Comparison of ENCODE assay signal across 8 mouse cellular contexts in genomic region chr7:27474490-27474954, GRCm38 (mm10). TPM values are rescaled to one million over a fixed set of nuclear protein-coding genes. Genes with fewer than 3 reads are reported as not detected.
DNase-seq lines count a peak whose midpoint lies in the region; ATAC-seq and TF ChIP-seq lines count a peak whose summit lies in the region.

No protein-coding gene starts in this region.

- 0 out of 2 replicates have a peak, but pooled peaks have one; percentile 6 for TF ChIP-seq CTCF in G1E (IDR thresholded peaks at IDR 0.05; ENCODE audit: low read depth, low read length)

- peak; percentile 82 for ATAC-seq in G1E (ENCODE audit: extremely low read depth, insufficient number of reproducible peaks, low FRiP score, poor library complexity, severe bottlenecking)
- ATAC-seq in forebrain, embryonic 16.5 days: peak; percentile 95
- peak; percentile 93 for ATAC-seq in lung, embryonic 15.5 days (ENCODE audit: borderline replicate concordance, extremely low read depth, low FRiP score, low TSS enrichment)

- peak overlapping the region; percentile 84 for H3K27ac ChIP-seq in forebrain, embryonic 16.5 days (ENCODE audit: low read length)
- H3K27ac ChIP-seq in lung, embryonic 15.5 days: peak overlapping the region; percentile 96

- H3K9ac ChIP-seq in forebrain, embryonic 16.5 days (replicated peaks; ENCODE audit: low read depth, low read length): peak overlapping the region; percentile 60
- H3K9ac ChIP-seq in lung, embryonic 15.5 days: peak overlapping the region; percentile 71

- WGBS in forebrain, embryonic 16.5 days: 0% methylated on average over 23 of the region's 23 CpGs
- WGBS in lung, embryonic 15.5 days: 1% methylated on average over 23 of the region's 23 CpGs

- H3K4me1 ChIP-seq in G1E (ENCODE audit: insufficient read depth, low read depth, low read length): peaks cover 59% of the 10 kb centered on the region
- peaks cover 11% of the 10 kb centered on the region for H3K4me1 ChIP-seq in forebrain, embryonic 16.5 days (replicated peaks; ENCODE audit: control insufficient read depth, insufficient read depth, low read length)
- H3K4me1 ChIP-seq in lung, embryonic 15.5 days: peaks cover 13% of the 10 kb centered on the region

- H3K9me3 ChIP-seq in G1E (replicated peaks): no peaks in the 10 kb centered on the region
- no peaks in the 10 kb centered on the region for H3K9me3 ChIP-seq in forebrain, embryonic 16.5 days (ENCODE audit: control insufficient read depth, low read length)
- no peaks in the 10 kb centered on the region for H3K9me3 ChIP-seq in lung, embryonic 15.5 days

- H3K4me2 ChIP-seq in forebrain, embryonic 16.5 days (ENCODE audit: low read length): peak overlapping the region; percentile 75
- H3K4me2 ChIP-seq in lung, embryonic 15.5 days: peak overlapping the region; percentile 69

- H3K36me3 ChIP-seq in G1E (replicated peaks): peaks cover 35% of the 10 kb centered on the region
- H3K36me3 ChIP-seq in forebrain, embryonic 16.5 days (ENCODE audit: control insufficient read depth, insufficient read depth): no peaks in the 10 kb centered on the region
- H3K36me3 ChIP-seq in lung, embryonic 15.5 days: peaks cover 11% of the 10 kb centered on the region

- H3K4me3 ChIP-seq in G1E (ENCODE audit: low read depth, low read length): peak overlapping the region; percentile 91
- H3K4me3 ChIP-seq in forebrain, embryonic 16.5 days (replicated peaks; ENCODE audit: low read length): peak overlapping the region; percentile 66
- peak overlapping the region; percentile 84 for H3K4me3 ChIP-seq in lung, embryonic 15.5 days

- H3K27me3 ChIP-seq in G1E (ENCODE audit: insufficient read depth, low read length): no peaks in the 10 kb centered on the region
- no peaks in the 10 kb centered on the region for H3K27me3 ChIP-seq in forebrain, embryonic 16.5 days (replicated peaks; ENCODE audit: control insufficient read depth, insufficient read depth, low read length)
- H3K27me3 ChIP-seq in lung, embryonic 15.5 days: no peaks in the 10 kb centered on the region

- DNase-seq in G1E (ENCODE audit: low spot score): peak; percentile 85
- peak; percentile 97 to 99 for DNase-seq in cerebellum, adult 18-20 months
- peak; percentile 99 for DNase-seq in heart, postnatal 4 days
- peak; percentile 97 to 98 for DNase-seq in layer of hippocampus, adult 8-10 months (ENCODE audit: low spot score in 2 of 2)
- peak; percentile 99 for DNase-seq in ovary, adult 18-20 months (ENCODE audit: low spot score)
- peak; percentile 93 for DNase-seq in thymus, postnatal 0 days (ENCODE audit: low spot score)

RNA-seq across cellular contexts. Expression of gene Sertad3, which starts 1.0 kb away (rescaled TPM):
- total RNA-seq in G1E (2014; fragmentation: Nextera tagmentation): 5.2 and 9.0 TPM in 2 replicates
- 15.8 and 18.1 TPM in 2 replicates for total RNA-seq in G1E (2017)
- 24.0 and 27.0 TPM in 2 replicates for polyA plus RNA-seq in G1E (2012)
- 11.6 and 14.8 TPM in 2 replicates for polyA plus RNA-seq in forebrain, embryonic 16.5 days (2015; fragmentation: Nextera tagmentation; extraction: Ambion mirVana)
- 10 to 100 TPM in 1 of 2 experiments, 1 to 10 TPM in 1; 7.4 to 10.1 TPM for total RNA-seq in heart, postnatal 4 days (2021)
- total RNA-seq in layer of hippocampus, adult 8-10 months (2022): 1 to 10 TPM; 3.0 to 4.9 (median 3.9) TPM
- polyA plus RNA-seq in lung, embryonic 15.5 days (2015; fragmentation: Nextera tagmentation; extraction: Ambion mirVana): 28.6 and 31.1 TPM in 2 replicates
- polyA plus RNA-seq in thymus, postnatal 0 days (2015; fragmentation: Nextera tagmentation; extraction: Ambion mirVana): 29.0 and 31.0 TPM in 2 replicates

RNA-seq across cellular contexts. Expression of gene Sertad1, which starts 12.2 kb away (rescaled TPM):
- 18.5 and 18.6 TPM in 2 replicates for total RNA-seq in G1E (2014; fragmentation: Nextera tagmentation)
- 62.3 and 63.1 TPM in 2 replicates for total RNA-seq in G1E (2017)
- 56.9 and 75.3 TPM in 2 replicates for polyA plus RNA-seq in G1E (2012)
- polyA plus RNA-seq in forebrain, embryonic 16.5 days (2015; fragmentation: Nextera tagmentation; extraction: Ambion mirVana): 6.5 and 7.0 TPM in 2 replicates
- total RNA-seq in heart, postnatal 4 days (2021): 10 to 100 TPM; 14.4 to 15.5 TPM
- 10 to 100 TPM in 1 of 4 experiments, 1 to 10 TPM in 3; 6.4 to 10.7 (median 9.3) TPM for total RNA-seq in layer of hippocampus, adult 8-10 months (2022)
- polyA plus RNA-seq in lung, embryonic 15.5 days (2015; fragmentation: Nextera tagmentation; extraction: Ambion mirVana): 48.5 and 49.6 TPM in 2 replicates
- 33.5 and 35.1 TPM in 2 replicates for polyA plus RNA-seq in thymus, postnatal 0 days (2015; fragmentation: Nextera tagmentation; extraction: Ambion mirVana)

RNA-seq across cellular contexts. Expression of gene Prx, which starts 24.6 kb away (rescaled TPM):
- total RNA-seq in G1E (2014; fragmentation: Nextera tagmentation): 1.5 and 1.7 TPM in 2 replicates
- total RNA-seq in G1E (2017): 0.93 and 1.3 TPM in 2 replicates
- 2.3 and 2.7 TPM in 2 replicates for polyA plus RNA-seq in G1E (2012)
- polyA plus RNA-seq in forebrain, embryonic 16.5 days (2015; fragmentation: Nextera tagmentation; extraction: Ambion mirVana): 1.1 and 1.3 TPM in 2 replicates
- total RNA-seq in heart, postnatal 4 days (2021): 1 to 10 TPM; 4.1 to 5.9 TPM
- under 1 TPM; 0.38 to 0.43 (median 0.39) TPM for total RNA-seq in layer of hippocampus, adult 8-10 months (2022)
- 7.2 and 8.7 TPM in 2 replicates for polyA plus RNA-seq in lung, embryonic 15.5 days (2015; fragmentation: Nextera tagmentation; extraction: Ambion mirVana)
- polyA plus RNA-seq in thymus, postnatal 0 days (2015; fragmentation: Nextera tagmentation; extraction: Ambion mirVana): 1.1 and 1.2 TPM in 2 replicates

RNA-seq across cellular contexts. Expression of gene Blvrb, which starts 26.7 kb away (rescaled TPM):
- 438 and 479 TPM in 2 replicates for total RNA-seq in G1E (2014; fragmentation: Nextera tagmentation)
- total RNA-seq in G1E (2017): 212 and 254 TPM in 2 replicates
- 394 and 460 TPM in 2 replicates for polyA plus RNA-seq in G1E (2012)
- 14.9 and 16.8 TPM in 2 replicates for polyA plus RNA-seq in forebrain, embryonic 16.5 days (2015; fragmentation: Nextera tagmentation; extraction: Ambion mirVana)
- total RNA-seq in heart, postnatal 4 days (2021): 10 to 100 TPM; 36.3 to 44.5 TPM
- 10 to 100 TPM; 14.6 to 21.6 (median 20.1) TPM for total RNA-seq in layer of hippocampus, adult 8-10 months (2022)
- 58.8 and 68.5 TPM in 2 replicates for polyA plus RNA-seq in lung, embryonic 15.5 days (2015; fragmentation: Nextera tagmentation; extraction: Ambion mirVana)
- polyA plus RNA-seq in thymus, postnatal 0 days (2015; fragmentation: Nextera tagmentation; extraction: Ambion mirVana): 26.0 and 27.6 TPM in 2 replicates

RNA-seq across cellular contexts. Expression of gene Sptbn4, which starts 27.0 kb away (rescaled TPM):
- total RNA-seq in G1E (2014; fragmentation: Nextera tagmentation) (0.92 and 2.9 TPM in 2 replicates), G1E (2017) (1.1 and 1.2 TPM in 2 replicates)
- 0.91 and 1.1 TPM in 2 replicates for polyA plus RNA-seq in G1E (2012)
- 2.3 and 2.5 TPM in 2 replicates for polyA plus RNA-seq in forebrain, embryonic 16.5 days (2015; fragmentation: Nextera tagmentation; extraction: Ambion mirVana)
- under 1 TPM; 0.32 to 0.50 TPM for total RNA-seq in heart, postnatal 4 days (2021)
- 100 to 1,000 TPM; 116 to 147 (median 135) TPM for total RNA-seq in layer of hippocampus, adult 8-10 months (2022)
- polyA plus RNA-seq in lung, embryonic 15.5 days (2015; fragmentation: Nextera tagmentation; extraction: Ambion mirVana): 0.21 and 0.33 TPM in 2 replicates
- polyA plus RNA-seq in thymus, postnatal 0 days (2015; fragmentation: Nextera tagmentation; extraction: Ambion mirVana): 0.09 and 0.10 TPM in 2 replicates

Comparison
In these comparisons a context has a peak if more than half of its experiments do, and no peak if none do; other contexts are left out.
1. Peak in every context shown above with its lines: DNase-seq, ATAC-seq, H3K4me3 ChIP-seq and H3K27ac ChIP-seq.